Mouse (Mus musculus) ES-E14 (cell line): ENCODE data around the gene Cntn4.

Experiments used
- CHD2 ChIP-seq: IDR thresholded peaks from 2 replicates; pipeline ENCODE4 v1.6.1; 2014; ENCODE audit warnings: mild to moderate bottlenecking, low read depth, low read length, inconsistent platforms
- HCFC1 ChIP-seq: IDR thresholded peaks from 2 replicates; pipeline ENCODE4 v1.6.1; 2012; ENCODE audit warnings: low read length, inconsistent platforms, borderline replicate concordance; ENCODE audit not compliant: insufficient read depth
- MAFK ChIP-seq: IDR thresholded peaks from 2 replicates; pipeline ENCODE4 v1.6.1; 2014; ENCODE audit warnings: mild to moderate bottlenecking, low read depth, low read length, inconsistent platforms; ENCODE audit not compliant: insufficient read depth
- ZC3H11A ChIP-seq: IDR thresholded peaks from 2 replicates; pipeline ENCODE4 v1.6.1; 2012; ENCODE audit warnings: low read depth, mild to moderate bottlenecking, inconsistent platforms, low read length, borderline replicate concordance

GRCm38 (mm10) chr6:106740244-106740825, 1062.9 kb downstream of the Cntn4 start:
- TF ChIP-seq HCFC1 (no peak), ZC3H11A (no peak), CHD2 (no peak), MAFK (no peak)
